Mouse (Mus musculus): Measurements from ENCODE around the gene Gm20538. TPM values are rescaled to one million over a fixed set of nuclear protein-coding genes. Genes with fewer than 3 reads are reported as not detected.

The Gm20538 gene
- total RNA-seq, 2 experiments from 2014 or later = not detected

DNA sequence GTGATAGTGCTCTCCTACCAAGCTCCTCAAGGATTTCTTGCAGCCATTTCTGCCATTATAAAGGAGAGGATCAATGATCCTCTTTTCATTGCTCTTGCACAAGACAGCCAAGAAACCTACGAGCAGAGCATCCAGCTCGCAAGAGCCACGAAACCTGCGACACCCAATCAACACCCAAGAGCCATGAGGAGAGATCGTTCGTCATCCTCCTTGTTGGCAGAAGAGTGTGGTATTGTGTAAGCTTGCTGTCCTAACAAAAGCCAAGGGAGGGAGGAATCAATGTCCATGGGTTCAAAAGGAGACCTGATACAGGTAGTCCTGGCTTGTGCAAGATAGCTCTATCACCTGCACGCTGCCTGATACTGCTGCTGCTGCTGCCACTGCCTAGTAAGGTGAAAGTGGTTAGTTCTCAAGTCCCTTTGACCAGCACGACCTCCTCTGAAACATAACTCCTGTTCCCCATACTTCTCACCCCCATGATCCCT lies 9.9 kb downstream of the Gm20538 start:
- intact Hi-C loops (cut with DNase I) = no loop called here

DNA sequence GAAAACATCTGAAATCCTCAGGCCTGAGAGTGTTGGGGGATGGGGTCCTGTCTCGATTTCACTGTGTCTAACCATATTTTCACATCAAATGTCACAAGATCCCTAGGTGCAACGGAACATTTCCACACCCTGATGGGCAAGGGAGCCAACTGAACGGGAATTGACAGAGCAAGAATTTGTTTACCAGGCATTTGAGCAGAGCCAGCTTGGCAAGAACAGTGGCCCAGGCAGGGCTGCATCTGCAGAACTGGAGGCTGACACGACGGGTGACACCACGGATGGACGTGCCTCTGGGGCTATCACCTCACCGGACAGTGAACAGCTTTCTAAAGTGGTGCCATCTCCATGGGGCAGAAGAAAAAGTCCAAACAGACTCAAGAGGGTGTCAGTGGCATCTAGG lies 15.2 kb downstream of the Gm20538 start:
- no peak for DNase-seq (ENCODE audit: low spot score in 2 of 2)
- intact Hi-C loops (cut with DNase I) = no loop called here

More for the DNA sequence above, 9.9 kb downstream of the Gm20538 start:
- DNase-seq (ENCODE audit: low spot score in 2 of 2) = no peak

DNA sequence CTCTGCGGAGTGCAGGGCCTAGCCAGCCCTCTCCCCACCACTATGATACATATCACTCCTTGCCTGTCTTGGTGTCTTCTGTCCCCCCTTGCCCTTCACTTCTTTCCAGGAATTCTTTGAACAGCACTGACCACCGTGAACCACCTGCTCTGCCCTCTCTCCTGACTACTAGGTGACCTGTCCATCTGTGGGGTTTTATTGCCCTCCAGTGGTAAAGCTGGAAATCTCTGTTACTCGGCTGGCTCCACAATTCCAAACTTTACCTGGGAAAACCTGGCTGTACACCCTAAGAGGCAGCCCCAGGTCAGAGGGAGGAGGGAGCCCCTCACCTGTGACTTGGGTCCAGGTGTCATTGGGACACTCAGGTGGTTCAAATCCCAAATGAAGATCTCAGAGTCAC lies 17.3 kb downstream of the Gm20538 start:
- intact Hi-C loops (cut with DNase I) = no loop called here
- DNase-seq (ENCODE audit: low spot score in 2 of 2) = no peak

DNA sequence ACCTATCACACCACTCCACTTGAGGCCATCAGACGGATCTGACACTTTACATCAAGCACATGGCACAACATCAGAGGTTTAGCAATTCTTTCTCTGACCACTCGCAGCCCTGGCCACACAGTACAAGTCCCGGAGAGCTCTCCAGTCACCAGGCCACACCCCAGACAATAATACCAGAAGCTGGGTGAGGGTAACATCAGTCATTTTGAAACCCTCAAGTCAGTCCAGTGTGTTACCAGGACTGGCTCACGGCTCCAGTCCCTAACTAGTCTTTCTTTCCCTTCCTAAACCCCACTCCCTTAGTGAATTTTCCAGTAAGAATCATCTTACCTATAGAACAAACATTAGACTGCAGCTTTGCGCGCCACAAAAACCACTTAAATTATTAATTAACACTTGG lies 22.6 kb downstream of the Gm20538 start:
- intact Hi-C loops (cut with DNase I) = loop anchor here (5.0 kb wide), 2 partner anchors 53 to 273 kb away; no protein-coding TSS in a partner anchor
- no peak for DNase-seq (ENCODE audit: low spot score in 2 of 2)

DNA sequence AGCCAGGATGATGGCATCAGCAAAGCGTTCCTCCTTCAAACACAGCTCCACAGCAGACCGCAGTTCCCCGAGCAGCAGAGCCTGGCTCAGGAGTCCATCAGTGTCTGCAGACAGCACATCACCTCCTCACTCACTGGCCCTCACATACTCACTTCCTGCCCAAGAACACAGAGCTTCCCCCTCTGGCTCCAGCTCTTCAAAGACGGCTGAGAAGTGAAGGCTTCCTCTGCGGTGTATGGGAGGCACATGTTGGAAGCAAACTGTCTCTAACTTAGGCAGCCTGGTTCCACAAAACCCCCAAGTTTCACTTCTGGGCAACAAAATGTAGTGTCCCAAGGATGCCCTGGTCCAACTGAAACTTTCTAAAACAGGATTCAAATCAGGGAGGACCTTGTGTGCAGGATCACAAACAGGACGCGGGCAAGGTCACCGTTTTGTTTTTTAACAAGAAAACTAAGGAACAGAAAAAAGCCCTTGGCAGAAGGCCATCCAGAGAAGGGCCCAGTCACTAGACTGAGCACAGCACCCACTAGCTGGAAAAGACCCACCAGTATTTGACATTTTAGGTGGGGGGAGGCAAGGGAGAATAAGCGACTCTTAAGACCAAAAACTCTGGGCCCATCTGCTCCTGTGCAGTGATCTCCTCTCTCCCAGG lies 27.0 kb downstream of the Gm20538 start:
- intact Hi-C loops (cut with DNase I) = no loop called here
- no peak for DNase-seq (ENCODE audit: low spot score in 2 of 2)

DNA sequence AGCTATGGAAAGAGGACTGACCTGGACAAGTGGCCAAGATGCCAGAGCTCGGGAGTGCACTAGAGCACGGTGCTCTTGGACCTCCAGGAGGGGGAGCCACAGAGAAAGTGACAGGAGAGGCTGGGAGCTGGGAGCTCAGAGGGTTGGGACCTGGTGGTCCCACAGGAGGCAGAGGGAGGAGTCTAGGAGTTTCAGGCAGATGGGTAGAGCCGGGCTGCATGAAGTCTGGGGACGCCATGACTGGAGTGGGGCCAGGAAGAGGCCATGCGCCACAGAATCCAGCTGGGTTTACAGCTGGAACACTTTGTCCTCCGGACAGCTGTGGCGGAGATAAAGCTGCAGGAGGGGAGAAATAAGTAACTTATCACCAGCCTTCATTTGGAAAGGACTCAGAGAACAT lies 33.5 kb downstream of the Gm20538 start:
- no peak for DNase-seq (ENCODE audit: low spot score in 2 of 2)
- intact Hi-C loops (cut with DNase I) = no loop called here

DNA sequence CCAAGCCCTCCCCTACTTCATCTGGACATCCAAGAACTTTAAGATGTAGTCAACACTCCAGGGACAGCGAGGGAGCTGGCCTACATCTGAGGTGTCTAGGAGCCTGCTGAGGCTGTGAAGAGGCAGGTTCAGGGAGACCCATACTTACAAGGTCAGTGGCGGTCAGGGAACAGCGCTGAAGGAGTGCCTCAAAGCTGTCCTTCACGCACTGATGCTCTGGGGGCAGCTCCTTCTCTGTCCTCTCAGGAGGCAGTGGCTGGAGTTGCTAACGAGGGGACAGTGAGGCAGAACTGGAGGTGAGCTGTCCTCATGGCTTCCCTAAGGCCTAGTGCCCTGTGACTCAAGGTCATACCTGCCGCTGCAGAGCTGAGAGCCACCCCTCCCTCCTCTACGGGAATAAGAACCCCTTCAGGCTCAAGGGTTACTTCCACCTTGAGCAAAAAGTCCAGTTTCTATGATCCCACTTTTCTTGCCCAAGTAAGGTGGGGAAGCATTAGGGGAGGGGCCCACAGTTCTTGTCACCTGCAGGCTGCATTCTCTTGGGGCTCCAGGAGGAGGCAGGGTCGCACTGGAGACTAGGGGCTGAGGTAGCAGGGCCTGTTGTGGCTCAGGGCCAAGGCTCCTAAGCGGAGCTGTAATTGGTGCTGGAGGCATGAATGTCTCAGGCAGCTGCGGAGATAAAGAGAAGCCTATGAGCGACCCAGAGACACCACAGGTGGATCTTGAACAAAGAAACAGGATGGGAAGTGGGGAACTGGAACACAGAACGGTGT lies 34.4 kb downstream of the Gm20538 start:
- intact Hi-C loops (cut with DNase I) = no loop called here

DNA sequence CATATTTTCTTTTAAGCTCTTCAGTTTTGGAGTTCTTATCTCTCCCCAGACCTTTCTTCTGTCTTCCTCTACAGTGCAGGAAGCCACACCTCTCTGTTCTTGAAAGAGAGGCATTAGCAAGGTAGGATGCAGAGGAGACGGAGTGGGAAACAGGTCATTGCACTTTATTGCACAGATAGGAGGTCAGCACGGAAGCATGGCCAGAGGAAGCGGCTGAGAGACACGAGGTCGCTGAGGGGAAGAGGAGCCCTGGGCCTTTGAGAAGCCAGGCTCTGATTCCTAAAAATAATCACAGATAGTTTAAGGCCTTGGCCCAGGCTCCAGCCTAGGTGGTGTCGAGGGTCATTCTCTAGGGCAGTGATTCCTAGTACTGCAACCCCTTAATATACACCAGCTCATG lies 36.9 kb downstream of the Gm20538 start:
- intact Hi-C loops (cut with DNase I) = no loop called here
- DNase-seq (ENCODE audit: low spot score in 2 of 2) = no peak

More for the DNA sequence above, 34.4 kb downstream of the Gm20538 start:
- no peak for DNase-seq (ENCODE audit: low spot score in 2 of 2)

DNA sequence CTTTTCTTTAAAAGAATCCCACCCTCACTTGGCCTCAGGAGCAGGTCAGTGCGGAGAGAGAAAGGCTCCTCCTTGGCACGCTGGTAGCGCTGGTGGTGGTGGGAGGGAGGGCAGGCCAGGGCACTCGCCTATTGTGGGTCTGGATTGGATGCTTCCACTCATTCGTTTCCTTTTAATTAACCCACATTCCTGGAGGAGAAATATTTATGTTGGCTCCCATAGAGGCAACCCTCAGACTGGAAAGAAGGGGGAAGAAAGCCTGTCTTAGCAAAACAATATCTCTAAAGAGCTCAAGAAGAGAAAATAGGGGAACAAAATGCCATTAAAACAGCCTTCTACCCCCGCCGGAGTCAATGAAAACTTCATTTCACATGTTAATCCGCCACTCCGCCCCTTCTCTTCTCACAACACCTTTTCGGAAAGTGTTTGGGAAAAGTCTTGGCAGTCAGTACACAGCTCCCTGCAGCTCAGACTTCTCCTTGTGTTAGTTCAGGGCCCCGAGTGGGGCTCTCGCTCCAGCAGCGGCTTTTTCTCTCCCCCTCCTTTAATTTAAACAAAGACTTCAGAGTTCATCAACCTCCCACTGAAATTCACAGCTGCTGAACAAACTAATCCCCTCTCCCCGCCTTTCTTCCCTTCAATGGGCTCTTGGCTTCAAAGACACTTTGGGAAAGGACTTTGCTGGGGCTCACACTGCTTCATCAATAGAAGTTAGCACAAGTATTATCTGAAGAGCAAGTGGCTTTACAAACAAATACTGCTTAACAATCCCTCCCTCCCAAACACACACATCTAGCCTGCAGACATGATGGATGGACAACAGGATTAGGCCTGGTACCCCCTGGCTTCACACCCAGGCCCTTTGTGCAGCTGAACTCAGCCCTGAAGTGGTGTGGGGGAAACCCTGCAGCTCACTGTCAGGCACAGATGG lies 37.8 kb downstream of the Gm20538 start:
- intact Hi-C loops (cut with DNase I) = no loop called here
- no peak for DNase-seq (ENCODE audit: low spot score in 2 of 2)

DNA sequence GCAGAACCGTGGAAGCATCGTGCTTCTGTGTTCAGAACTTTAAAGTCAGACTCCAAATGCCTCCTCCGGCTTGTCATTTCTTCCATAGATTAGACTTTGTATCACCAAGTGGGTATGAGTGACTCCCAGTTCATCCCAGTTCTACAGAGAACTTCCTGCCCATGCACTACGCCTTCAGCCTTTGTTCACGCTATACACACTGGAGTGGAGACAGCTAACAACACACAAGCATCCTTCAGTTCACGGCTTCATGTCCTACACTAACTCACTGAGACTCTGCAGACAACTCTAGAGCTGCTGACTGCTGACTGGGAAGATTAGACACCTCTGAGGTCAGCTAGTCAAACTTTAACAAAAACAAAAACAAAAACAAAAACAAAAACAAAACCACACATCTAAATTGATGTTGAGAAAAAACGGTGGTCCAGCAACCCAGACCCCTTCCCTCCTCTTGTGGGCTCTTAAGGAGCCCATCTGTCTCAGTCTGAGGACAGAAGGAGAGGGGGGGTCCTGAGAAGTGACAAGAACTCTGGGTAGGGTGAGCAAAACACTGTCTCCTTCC lies 38.6 kb downstream of the Gm20538 start:
- no peak for DNase-seq (ENCODE audit: low spot score in 2 of 2)
- intact Hi-C loops (cut with DNase I) = no loop called here

DNA sequence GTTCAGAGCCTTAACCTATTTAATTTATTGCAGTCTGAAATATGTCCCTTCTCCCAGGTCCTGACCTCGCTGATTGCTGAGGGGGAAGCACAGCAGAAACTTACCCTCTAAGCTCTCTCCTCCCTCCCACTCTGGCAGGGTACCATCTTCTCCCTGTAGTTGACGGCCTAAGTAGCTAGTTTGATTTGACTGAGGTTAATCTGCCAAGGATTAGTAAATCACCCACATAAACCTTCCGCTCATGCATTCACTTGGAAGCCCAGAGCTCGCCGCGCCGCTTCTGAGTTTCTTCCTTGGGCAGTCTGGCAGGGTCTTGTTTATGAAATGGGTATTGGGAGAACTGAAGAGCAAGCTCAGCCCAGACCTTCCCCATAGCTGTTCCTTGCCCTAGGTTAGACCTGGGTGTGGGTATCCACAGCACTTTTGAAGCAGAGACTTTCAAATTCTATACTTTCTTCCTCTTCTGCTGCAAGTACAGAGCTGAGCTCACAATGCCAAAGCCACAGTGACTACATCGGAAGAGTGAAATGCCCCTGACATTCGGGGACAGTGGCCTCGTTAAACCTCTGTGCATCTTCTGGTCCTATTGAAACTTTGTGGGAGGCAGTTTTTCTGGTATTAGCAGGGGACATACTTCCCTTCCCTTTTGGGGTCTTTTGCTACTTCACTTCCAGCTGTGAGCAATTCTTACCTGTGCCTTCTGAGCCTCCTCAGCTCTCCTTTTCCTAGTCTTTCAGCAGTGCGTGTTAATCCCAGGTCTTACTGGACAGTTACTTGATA lies 39.4 kb downstream of the Gm20538 start:
- intact Hi-C loops (cut with DNase I) = no loop called here
- DNase-seq (ENCODE audit: low spot score in 2 of 2) = no peak

DNA sequence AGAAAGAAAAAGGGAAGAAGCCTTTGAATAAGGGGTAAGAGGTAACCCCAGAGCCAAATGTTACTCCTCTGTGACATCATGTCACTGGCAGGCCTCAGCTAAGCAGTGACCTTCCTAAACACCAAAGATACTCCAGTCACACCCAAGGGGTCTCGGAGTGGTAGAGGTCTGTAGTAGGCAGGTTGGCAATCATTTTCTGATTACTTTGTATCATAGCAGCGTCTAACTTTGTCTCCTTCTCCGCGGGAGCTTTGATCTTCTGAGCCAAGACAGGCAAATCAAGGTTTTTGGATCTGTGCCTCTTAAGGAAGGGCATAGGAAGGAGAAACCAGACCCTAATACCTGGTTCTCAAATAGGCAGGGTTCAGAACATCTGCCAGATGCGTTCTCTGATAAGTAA lies 40.0 kb downstream of the Gm20538 start:
- DNase-seq (ENCODE audit: low spot score in 2 of 2) = no peak
- intact Hi-C loops (cut with DNase I) = no loop called here

DNA sequence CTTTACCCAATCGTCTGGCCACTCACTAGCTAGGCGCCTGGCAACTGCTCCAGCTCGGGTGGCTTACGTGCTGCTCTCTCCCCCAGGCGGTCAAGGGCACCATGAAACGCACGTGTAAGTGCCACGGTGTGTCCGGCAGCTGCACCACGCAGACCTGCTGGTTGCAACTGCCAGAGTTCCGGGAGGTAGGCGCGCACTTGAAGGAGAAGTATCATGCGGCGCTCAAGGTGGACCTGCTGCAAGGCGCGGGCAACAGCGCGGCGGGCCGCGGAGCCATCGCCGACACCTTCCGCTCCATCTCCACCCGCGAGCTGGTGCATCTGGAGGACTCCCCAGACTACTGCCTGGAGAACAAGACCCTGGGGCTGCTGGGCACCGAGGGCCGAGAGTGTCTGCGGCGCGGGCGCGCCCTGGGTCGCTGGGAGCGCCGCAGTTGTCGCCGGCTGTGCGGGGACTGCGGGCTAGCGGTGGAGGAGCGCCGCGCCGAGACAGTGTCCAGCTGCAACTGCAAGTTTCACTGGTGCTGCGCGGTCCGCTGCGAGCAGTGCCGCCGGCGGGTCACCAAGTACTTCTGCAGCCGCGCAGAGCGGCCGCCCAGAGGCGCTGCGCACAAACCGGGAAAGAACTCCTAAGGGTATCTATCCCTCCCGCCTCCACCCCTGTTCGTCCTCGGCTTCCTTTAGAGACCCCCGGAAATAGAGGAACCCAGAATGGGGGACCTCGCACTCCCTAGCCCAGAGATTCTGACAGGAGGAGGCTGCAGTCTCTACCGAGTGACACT lies 41.0 kb downstream of the Gm20538 start:
- no peak for DNase-seq (ENCODE audit: low spot score in 2 of 2)
- intact Hi-C loops (cut with DNase I) = no loop called here

DNA sequence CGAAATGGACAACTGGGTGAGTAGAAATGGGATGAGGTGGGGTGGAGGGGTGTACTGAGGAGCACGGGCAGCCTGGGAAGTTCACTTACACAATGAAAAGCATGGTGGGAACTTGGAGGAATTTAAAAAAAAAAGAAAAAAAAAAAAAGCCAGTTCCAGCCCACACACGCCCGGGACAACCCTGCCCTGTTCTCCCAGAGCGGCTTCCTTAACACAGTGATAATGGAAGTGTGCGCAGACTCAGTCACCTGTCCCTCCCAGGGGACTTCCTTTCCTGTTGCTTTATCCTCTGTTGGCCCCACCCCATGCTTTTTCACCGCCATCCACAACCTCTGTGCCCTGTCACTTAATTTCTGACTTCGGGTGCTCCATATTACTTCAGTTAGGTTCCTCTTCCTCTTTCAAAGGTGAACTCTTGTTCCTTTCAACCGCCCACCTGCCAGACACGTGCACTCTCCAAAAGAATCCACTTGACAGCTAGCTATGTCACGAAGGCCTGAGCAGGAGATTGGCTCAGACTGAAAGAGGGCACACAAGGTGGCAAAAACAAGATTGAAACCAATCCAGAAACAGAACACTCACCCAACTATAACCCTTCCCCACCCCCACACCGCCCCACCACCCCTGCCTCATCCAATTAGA lies 42.0 kb downstream of the Gm20538 start:
- intact Hi-C loops (cut with DNase I) = no loop called here

DNA sequence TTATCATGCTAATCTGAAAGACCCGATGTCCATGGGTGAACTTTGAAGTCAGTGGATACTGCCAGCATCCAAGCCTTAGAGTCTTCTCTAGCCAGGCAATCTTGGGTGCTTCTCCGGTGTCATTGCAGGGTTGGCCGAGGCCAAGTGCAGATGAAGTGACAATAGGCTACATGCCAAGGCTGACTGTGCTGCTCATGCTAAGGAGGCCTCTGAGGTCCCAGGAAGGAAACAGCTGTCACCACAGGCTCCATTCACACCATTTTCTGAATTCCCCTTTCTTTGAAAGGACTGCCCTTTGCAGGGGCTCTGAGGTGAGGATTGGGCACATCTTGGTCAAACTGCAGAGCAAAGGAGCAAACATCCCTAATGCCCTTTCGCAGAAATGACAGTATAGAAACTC lies 49.9 kb downstream of the Gm20538 start:
- DNase-seq (ENCODE audit: low spot score in 2 of 2) = no peak
- intact Hi-C loops (cut with DNase I) = no loop called here

More for the DNA sequence above, 42.0 kb downstream of the Gm20538 start:
- DNase-seq (ENCODE audit: low spot score in 2 of 2) = no peak

DNA sequence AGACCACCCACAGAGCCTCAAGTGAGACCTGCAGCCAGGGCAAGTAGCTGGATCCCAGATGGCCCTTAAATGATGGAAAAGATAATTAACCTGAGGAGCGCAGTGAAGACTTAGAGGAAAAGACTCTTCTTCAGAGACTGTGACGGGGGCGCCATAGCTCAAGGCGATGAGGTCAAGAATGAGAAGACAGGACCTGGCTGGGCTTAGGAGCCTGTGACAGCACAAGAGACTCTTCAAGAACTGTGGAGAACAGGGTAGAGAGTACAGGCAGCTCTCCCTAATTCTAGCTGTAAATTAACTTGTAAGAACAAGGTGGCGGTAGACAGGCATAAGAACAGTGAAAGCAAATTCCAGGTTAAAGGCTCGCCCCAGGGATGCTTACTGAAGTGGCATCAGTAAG lies 50.7 kb downstream of the Gm20538 start:
- DNase-seq (ENCODE audit: low spot score in 2 of 2) = no peak
- intact Hi-C loops (cut with DNase I) = no loop called here

DNA sequence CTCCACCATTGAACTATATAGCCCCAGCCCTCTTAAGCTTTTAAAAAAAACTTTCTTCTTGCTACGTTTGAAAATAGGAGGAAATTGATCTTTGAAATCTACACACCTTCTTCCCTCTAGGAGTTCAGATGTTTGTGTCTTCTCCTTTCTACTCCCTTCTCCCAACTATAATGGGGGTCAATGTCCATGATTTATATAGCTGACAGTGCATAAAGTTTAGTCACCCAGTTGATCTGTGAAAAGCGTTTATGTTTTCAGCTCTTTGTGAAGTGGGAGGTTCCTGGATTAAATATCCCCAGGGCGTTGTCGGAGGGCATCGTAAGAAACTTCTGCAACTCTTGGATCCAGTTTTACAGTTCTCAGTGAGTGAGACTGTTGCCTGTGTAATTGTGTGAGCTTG lies 52.4 kb downstream of the Gm20538 start:
- no peak for DNase-seq (ENCODE audit: low spot score in 2 of 2)
- intact Hi-C loops (cut with DNase I) = no loop called here

DNA sequence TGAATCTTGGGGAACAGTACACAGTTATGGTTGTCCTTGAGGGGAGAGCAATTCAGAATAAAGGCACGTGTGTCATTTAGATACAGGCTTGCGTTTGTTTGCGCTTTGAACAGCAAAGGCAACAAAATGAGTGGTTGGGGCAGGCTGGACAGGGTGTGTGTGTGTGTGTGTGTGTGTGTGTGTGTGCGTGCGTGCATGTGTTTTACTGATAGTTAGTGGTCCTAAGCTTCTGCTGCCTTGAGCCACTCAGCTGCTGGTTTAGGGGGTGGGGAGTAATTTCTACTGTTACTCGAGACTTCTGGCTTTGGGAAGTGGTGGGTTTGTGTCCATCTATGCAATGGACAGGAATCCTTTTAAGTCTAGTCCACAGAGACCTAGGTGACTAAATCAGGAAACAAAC lies 53.7 kb downstream of the Gm20538 start:
- no peak for DNase-seq (ENCODE audit: low spot score in 2 of 2)
- intact Hi-C loops (cut with DNase I) = no loop called here

Data from left cerebral cortex, postnatal 14 days (tissue).